Mouse (Mus musculus) midbrain, embryonic 16.5 days (tissue): Measurements from ENCODE around the gene Fam163b. TPM values are rescaled to one million over a fixed set of nuclear protein-coding genes. Genes with fewer than 3 reads are reported as not detected.
A peak's percentile ranks its signal among the peaks of the same experiment; 100 is the strongest.

Experiments used
- ATAC-seq: fragments of 200-750 bp; cut with Nextera tagmentation; 2 replicates; pipeline ENCODE4 v1.8.0; 2017; ENCODE audit warnings: moderate TSS enrichment
- H3K27ac ChIP-seq: fragments of 300-500 bp; sonication (generic); 2 replicates; pipeline ENCODE4 v1.5.1; 2014; ENCODE audit warnings: mild to moderate bottlenecking, low read length, mixed read lengths
- H3K27me3 ChIP-seq: fragments of 300-500 bp; sonication (generic); 2 replicates; pipeline ENCODE4 v1.6.1; 2014; ENCODE audit warnings: low read depth, low read length, mixed read lengths; ENCODE audit not compliant: control insufficient read depth, insufficient read depth
- H3K36me3 ChIP-seq: fragments of 300-500 bp; sonication (generic); 2 replicates; pipeline ENCODE4 v1.6.1; 2014; ENCODE audit warnings: mild to moderate bottlenecking, low read length, moderate library complexity, mixed read lengths; ENCODE audit not compliant: control insufficient read depth, insufficient read depth
- H3K4me1 ChIP-seq: fragments of 300-500 bp; sonication (generic); 2 replicates; pipeline ENCODE4 v1.6.1; 2014; ENCODE audit warnings: mild to moderate bottlenecking, low read length, mixed read lengths; ENCODE audit not compliant: control insufficient read depth, insufficient read depth
- H3K4me2 ChIP-seq: fragments of 300-500 bp; sonication (generic); 2 replicates; pipeline ENCODE4 v1.6.1; 2014; ENCODE audit warnings: mild to moderate bottlenecking, low read length, mixed read lengths
- H3K4me3 ChIP-seq: fragments of 300-500 bp; sonication (generic); 2 replicates; pipeline ENCODE4 v1.5.1; 2014; ENCODE audit warnings: low read depth, mild to moderate bottlenecking, low read length, moderate library complexity, mixed read lengths
- H3K9ac ChIP-seq: fragments of 300-500 bp; sonication (generic); 2 replicates; pipeline ENCODE4 v1.6.1; 2014; ENCODE audit warnings: low read depth, low read length, mixed read lengths
- H3K9me3 ChIP-seq: fragments of 300-500 bp; sonication (generic); replicated peaks from 2 replicates; pipeline ENCODE4 v1.6.1; 2014; ENCODE audit warnings: mild to moderate bottlenecking, low read length, mixed read lengths; ENCODE audit not compliant: control insufficient read depth, poor library complexity, severe bottlenecking
- WGBS: fragments of 180-500 bp; shearing (Covaris S2); extraction: QIAGEN DNeasy Blood & Tissue Kit; methylation state at CpG from one replicate; pipeline ENCODE4 v1.1.7; 2014; 5-methylcytosine and 5-hydroxymethylcytosine counted together
- polyA plus RNA-seq: library from polyadenylated mRNA; unstranded; fragments of >200 nt; fragmentation: Nextera tagmentation; extraction: Ambion mirVana; gene quantifications from 2 replicates; pipeline ENCODE4 v1.2.1, GENCODE M21; 2015

The Fam163b gene
- 5.0 and 8.1 TPM in 2 replicates for polyA plus RNA-seq

- ATAC-seq: peak; percentile 88
- no peak within 1 kb of the TSS for H3K27ac ChIP-seq
- H3K36me3 ChIP-seq: no peaks in the 10 kb centered on the region
- H3K4me2 ChIP-seq: peak within 1 kb of the TSS; percentile 89
- H3K27me3 ChIP-seq: peaks cover 12% of the 10 kb centered on the region
- WGBS: 1% methylated on average over 54 of the region's 62 CpGs
- H3K9me3 ChIP-seq: no peaks in the 10 kb centered on the region
- peaks cover 5% of the 10 kb centered on the region; the same call in 1 of the 2 replicates for H3K4me1 ChIP-seq
- peak within 1 kb of the TSS; percentile 66 for H3K9ac ChIP-seq
- H3K4me3 ChIP-seq: peak within 1 kb of the TSS; percentile 52
These were observed at the start of gene Fam163b for GRCm38 (mm10) chr2:27141950-27142693. Gene Fam163b, minus strand, starts transcription at chr2:27142491.

DNA sequence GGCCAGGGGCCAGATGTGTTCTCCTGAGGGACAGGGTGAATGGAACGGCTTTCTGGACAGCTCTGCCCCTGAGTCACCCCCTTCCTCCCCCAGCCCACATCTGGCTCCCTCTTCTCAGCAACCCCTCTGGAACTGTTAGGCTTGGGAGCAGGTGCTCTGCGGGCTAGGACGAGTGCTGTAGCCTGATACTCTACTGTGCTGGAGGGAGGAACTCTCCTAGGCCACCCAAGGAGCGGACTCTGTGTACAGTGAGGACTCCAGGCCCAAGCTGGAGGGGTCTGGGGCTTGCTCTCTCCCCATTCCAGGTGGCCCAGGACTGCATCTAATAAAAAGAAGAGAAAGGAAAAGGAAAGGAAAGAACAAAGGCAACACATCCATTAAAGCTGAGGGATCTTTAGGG lies 47.7 kb upstream of the Fam163b start:
- Histone ChIP-seq H3K9ac (no peak overlapping the region), H3K27ac (no peak overlapping the region), H3K4me1 (no peaks in the 10 kb centered on the region), H3K36me3 (no peaks in the 10 kb centered on the region), H3K27me3 (no peaks in the 10 kb centered on the region), H3K9me3 (no peaks in the 10 kb centered on the region), H3K4me3 (no peak overlapping the region), H3K4me2 (no peak overlapping the region)
- no peak for ATAC-seq
- 64% methylated on average over 4 of the region's 4 CpGs for WGBS

GRCm38 (mm10) chr2:27187531-27187930 lies 45.2 kb upstream of the Fam163b start:
- H3K9ac ChIP-seq: no peak overlapping the region
- H3K27ac ChIP-seq: no peak overlapping the region
- WGBS: 89% methylated on average over 6 of the region's 6 CpGs
- no peaks in the 10 kb centered on the region for H3K27me3 ChIP-seq
- no peak overlapping the region for H3K4me2 ChIP-seq
- H3K4me3 ChIP-seq: no peak overlapping the region
- H3K4me1 ChIP-seq: no peaks in the 10 kb centered on the region
- H3K9me3 ChIP-seq: no peaks in the 10 kb centered on the region
- no peaks in the 10 kb centered on the region for H3K36me3 ChIP-seq
- no peak for ATAC-seq

DNA sequence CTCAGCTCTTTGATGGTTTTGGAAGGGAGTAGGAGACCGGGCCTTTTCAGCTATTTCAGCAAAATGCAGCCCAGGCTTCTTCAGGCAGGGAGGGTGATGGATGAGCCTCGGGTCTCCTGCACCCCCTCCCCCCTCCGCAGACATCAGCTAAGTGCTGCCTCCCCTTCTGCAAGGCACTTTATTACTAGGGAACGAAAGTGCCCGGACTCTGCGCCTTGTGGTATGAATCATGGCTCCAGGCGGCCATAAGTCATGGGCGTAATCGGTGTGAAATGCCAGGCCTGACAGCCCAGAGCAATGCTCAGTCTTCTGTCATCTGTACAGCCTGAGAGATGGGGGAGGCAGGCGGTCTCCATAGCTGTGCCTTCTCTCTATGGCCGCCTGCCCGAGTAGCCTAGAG lies 41.4 kb upstream of the Fam163b start:
- WGBS: 82% methylated on average over 12 of the region's 12 CpGs
- Histone ChIP-seq H3K4me3 (no peak overlapping the region), H3K9me3 (no peaks in the 10 kb centered on the region), H3K27ac (no peak overlapping the region), H3K9ac (no peak overlapping the region), H3K27me3 (no peaks in the 10 kb centered on the region), H3K4me1 (no peaks in the 10 kb centered on the region), H3K36me3 (no peaks in the 10 kb centered on the region), H3K4me2 (no peak overlapping the region)
- no peak for ATAC-seq

- ATAC-seq: no peak
- 66% methylated on average over 4 of the region's 4 CpGs for WGBS
- Histone ChIP-seq H3K9ac (no peak overlapping the region), H3K36me3 (no peaks in the 10 kb centered on the region), H3K27ac (no peak overlapping the region), H3K4me3 (no peak overlapping the region), H3K4me2 (no peak overlapping the region), H3K9me3 (no peaks in the 10 kb centered on the region), H3K27me3 (no peaks in the 10 kb centered on the region), H3K4me1 (no peaks in the 10 kb centered on the region)
These were observed 39.6 kb upstream of the Fam163b start for GRCm38 (mm10) chr2:27181907-27182306.

- Histone ChIP-seq H3K4me2 (no peak overlapping the region), H3K4me3 (no peak overlapping the region), H3K9me3 (no peaks in the 10 kb centered on the region), H3K27me3 (no peaks in the 10 kb centered on the region), H3K27ac (no peak overlapping the region), H3K4me1 (no peaks in the 10 kb centered on the region), H3K9ac (no peak overlapping the region), H3K36me3 (no peaks in the 10 kb centered on the region)
- no peak for ATAC-seq
- 75% methylated on average over 8 of the region's 8 CpGs for WGBS
These were observed 36.8 kb upstream of the Fam163b start for GRCm38 (mm10) chr2:27179101-27179500.

- H3K27me3 ChIP-seq: no peaks in the 10 kb centered on the region
- no peak overlapping the region for H3K4me3 ChIP-seq
- H3K36me3 ChIP-seq: no peaks in the 10 kb centered on the region
- no peaks in the 10 kb centered on the region for H3K9me3 ChIP-seq
- ATAC-seq: no peak
- H3K4me2 ChIP-seq: no peak overlapping the region
- WGBS: 73% methylated on average over 10 of the region's 10 CpGs
- H3K4me1 ChIP-seq: peaks cover 2% of the 10 kb centered on the region; the same call in 1 of the 2 replicates
- no peak overlapping the region for H3K9ac ChIP-seq
- no peak overlapping the region for H3K27ac ChIP-seq
These were observed 33.5 kb upstream of the Fam163b start for GRCm38 (mm10) chr2:27175696-27176267.

DNA sequence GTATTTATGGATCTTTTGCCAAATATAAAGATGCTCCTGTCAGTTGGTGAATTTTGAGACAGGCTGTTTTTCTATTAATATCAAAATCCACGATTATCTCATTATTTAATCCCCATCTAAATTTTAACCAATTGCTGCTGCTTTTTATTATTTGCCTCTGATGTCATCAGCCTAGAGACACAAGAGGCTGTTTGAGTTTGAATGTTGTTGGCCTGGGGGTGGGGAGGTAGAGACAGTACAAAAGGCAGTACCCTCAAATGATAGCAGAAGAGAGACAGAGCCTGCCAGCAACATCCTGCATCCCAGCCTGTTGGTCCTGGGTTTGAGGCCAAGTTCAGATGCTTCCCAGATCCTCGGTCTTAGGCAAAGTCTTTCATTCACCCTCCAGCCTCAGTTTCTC lies 32.0 kb upstream of the Fam163b start:
- no peak overlapping the region for H3K9ac ChIP-seq
- 62% methylated on average over 2 of the region's 2 CpGs for WGBS
- H3K27ac ChIP-seq: no peak overlapping the region; the same call in 1 of the 2 replicates
- no peaks in the 10 kb centered on the region for H3K27me3 ChIP-seq
- H3K9me3 ChIP-seq: no peaks in the 10 kb centered on the region
- no peak overlapping the region for H3K4me2 ChIP-seq
- no peak for ATAC-seq
- H3K4me1 ChIP-seq: peaks cover 2% of the 10 kb centered on the region; the same call in 1 of the 2 replicates
- no peak overlapping the region for H3K4me3 ChIP-seq
- H3K36me3 ChIP-seq: no peaks in the 10 kb centered on the region

DNA sequence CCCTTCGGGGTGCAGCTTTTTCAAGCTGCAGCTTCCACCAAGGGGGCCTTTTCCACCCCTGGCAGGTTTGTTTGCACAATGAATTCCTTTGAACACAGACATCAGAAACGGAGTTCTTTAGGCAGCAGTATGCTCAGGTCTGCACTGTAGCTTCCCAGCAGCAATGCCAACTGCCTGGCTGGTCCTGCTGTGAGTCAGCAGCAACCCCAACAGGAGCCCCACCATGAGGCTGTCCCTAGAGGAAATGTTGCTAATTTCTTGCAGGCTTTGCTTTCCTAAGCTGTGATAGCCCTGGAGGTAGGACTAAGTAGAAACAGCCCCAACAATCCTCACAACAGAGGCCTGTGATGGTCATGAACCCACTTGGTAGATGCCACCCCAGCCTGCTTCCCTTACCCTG lies 24.7 kb upstream of the Fam163b start:
- Histone ChIP-seq H3K4me2 (no peak overlapping the region), H3K9ac (0 out of 2 replicates have a peak overlapping the region, but pooled peaks have one; percentile 4), H3K36me3 (no peaks in the 10 kb centered on the region), H3K27ac (no peak overlapping the region), H3K9me3 (no peaks in the 10 kb centered on the region), H3K27me3 (no peaks in the 10 kb centered on the region), H3K4me1 (no peaks in the 10 kb centered on the region), H3K4me3 (no peak overlapping the region)
- ATAC-seq: no peak
- 18% methylated on average over 2 of the region's 2 CpGs for WGBS
